Mouse (Mus musculus) urinary bladder, postnatal 14 days (tissue): Measurements from ENCODE around the gene Prl3d3.
"Not testable (repeated sequence)": the region's sequence is repeated elsewhere in the genome, so short reads cannot be mapped to it uniquely, and the experiment has no call there.

Source experiments
- DNase-seq: peaks from one replicate; pipeline ENCODE4 v3.0.0; 2021; ENCODE audit warnings: low spot score

Prl3d3 gene

GRCm38 (mm10) chr13:27156490-27156889 lies at the start of gene Prl3d3:
Prl3d3 (plus strand) TSS chr13:27156790.
- not testable (repeated sequence) for DNase-seq

- not testable (repeated sequence) for DNase-seq
Observed at GRCm38 (mm10) chr13:27121398-27121797, 35.2 kb upstream of the Prl3d3 start, which contains the start of gene Prl3d2. Prl3d2 (plus strand) TSS chr13:27121698.

GRCm38 (mm10) chr13:27148264-27148663 lies 8.3 kb upstream of the Prl3d3 start:
- no peak for DNase-seq

GRCm38 (mm10) chr13:27196359-27196758 lies 39.8 kb downstream of the Prl3d3 start, which contains the start of gene Prl3c1:
Prl3c1 (plus strand) TSS chr13:27196659.
- DNase-seq, result no peak
